Comparison of ENCODE assay signal across 8 mouse cellular contexts in the genomic region with DNA sequence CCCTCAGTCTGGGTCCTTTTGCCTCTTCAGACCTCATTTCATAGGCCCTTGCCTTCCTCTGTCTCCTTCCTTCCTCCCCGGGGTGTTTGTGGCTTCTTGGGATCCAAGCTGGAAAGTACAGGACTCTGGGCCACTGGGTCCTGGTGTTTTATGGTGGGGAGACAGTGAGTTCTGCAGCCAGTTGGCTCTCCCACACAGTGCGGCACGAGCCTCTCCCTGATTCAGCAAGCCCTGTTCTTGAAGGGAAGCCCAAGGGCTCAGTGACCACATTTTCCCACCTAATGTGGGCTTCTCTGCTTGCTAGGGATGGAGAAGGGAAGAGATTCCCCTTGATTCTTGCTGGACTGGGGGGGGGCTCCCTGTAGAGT. TPM values are rescaled to one million over a fixed set of nuclear protein-coding genes. Genes with fewer than 3 reads are reported as not detected.
DNase-seq lines count a peak whose midpoint lies in the region; ATAC-seq and TF ChIP-seq lines count a peak whose summit lies in the region.

No protein-coding gene starts in this region.

- DNase-seq in heart, postnatal 4 days = no peak
- no peak for DNase-seq in ES-E14 (ENCODE audit: low read depth, low spot score)
- no peak for DNase-seq in forebrain, postnatal 0 days
- DNase-seq in midbrain, embryonic 10.5 days (ENCODE audit: low spot score) = no peak
- no peak for DNase-seq in layer of hippocampus, adult 8-10 months (ENCODE audit: low spot score in 2 of 2)
- no peak for DNase-seq in layer of hippocampus, adult 11-12 months (ENCODE audit: low spot score)
- no peak for DNase-seq in spleen, postnatal 4 days (ENCODE audit: low spot score in 2 of 2)

- no peaks in the 10 kb centered on the region for H3K36me3 ChIP-seq in heart, embryonic 11.5 days (ENCODE audit: control insufficient read depth, insufficient read depth, low read length)
- no peaks in the 10 kb centered on the region for H3K36me3 ChIP-seq in ES-E14 (ENCODE audit: control insufficient read depth, insufficient read depth, low read length, poor library complexity, severe bottlenecking)
- H3K36me3 ChIP-seq in forebrain, postnatal 0 days (ENCODE audit: insufficient read depth) = no peaks in the 10 kb centered on the region
- H3K36me3 ChIP-seq in midbrain, embryonic 10.5 days = no peaks in the 10 kb centered on the region

- peak overlapping the region; percentile 63 for H3K4me3 ChIP-seq in heart, embryonic 11.5 days (ENCODE audit: low read depth, low read length)
- H3K4me3 ChIP-seq in ES-E14 (ENCODE audit: insufficient read depth in 1 of 2, low read depth in 1 of 2, low read length in 2 of 2, poor library complexity in 1 of 2, severe bottlenecking in 1 of 2) = peak overlapping the region in 1 of 2 experiments; percentile 64; a peak in 1 of 4 replicates
- peak overlapping the region; percentile 43 for H3K4me3 ChIP-seq in forebrain, postnatal 0 days (ENCODE audit: low read depth, low read length)
- H3K4me3 ChIP-seq in midbrain, embryonic 10.5 days = peak overlapping the region; percentile 74

- 44% methylated on average over 3 of the region's 3 CpGs for WGBS in heart, embryonic 11.5 days (ENCODE audit: insufficient replicate concordance)
- 40% methylated on average over 3 of the region's 3 CpGs for WGBS in forebrain, postnatal 0 days
- WGBS in midbrain, embryonic 10.5 days = 68% methylated on average over 3 of the region's 3 CpGs

- peak overlapping the region; percentile 75 for H3K4me2 ChIP-seq in heart, embryonic 11.5 days
- peak overlapping the region; percentile 88 for H3K4me2 ChIP-seq in forebrain, postnatal 0 days (ENCODE audit: low read depth)

- no peaks in the 10 kb centered on the region for H3K9me3 ChIP-seq in heart, embryonic 11.5 days (replicated peaks; ENCODE audit: control insufficient read depth, low read length)
- H3K9me3 ChIP-seq in ES-E14 (ENCODE audit: control insufficient read depth, insufficient read depth, low read depth, low read length) = no peaks in the 10 kb centered on the region
- no peaks in the 10 kb centered on the region for H3K9me3 ChIP-seq in forebrain, postnatal 0 days (ENCODE audit: low read length)
- no peaks in the 10 kb centered on the region for H3K9me3 ChIP-seq in midbrain, embryonic 10.5 days (replicated peaks)

- H3K9ac ChIP-seq in heart, embryonic 11.5 days (ENCODE audit: low read depth, low read length) = peak overlapping the region; percentile 77
- H3K9ac ChIP-seq in ES-E14 (ENCODE audit: insufficient read depth, low read depth, low read length, poor library complexity, severe bottlenecking) = peak overlapping the region; percentile 57
- H3K9ac ChIP-seq in forebrain, postnatal 0 days = peak overlapping the region; percentile 59

- no peak for ATAC-seq in heart, embryonic 11.5 days (replicated peaks; ENCODE audit: insufficient number of reproducible peaks, low FRiP score, low TSS enrichment)
- no peak for ATAC-seq in forebrain, postnatal 0 days

- H3K4me1 ChIP-seq in heart, embryonic 11.5 days (ENCODE audit: control insufficient read depth, insufficient read depth, low read length) = peaks cover 87% of the 10 kb centered on the region
- H3K4me1 ChIP-seq in ES-E14 (ENCODE audit: control insufficient read depth in 2 of 2, insufficient read depth in 2 of 2, low read length in 2 of 2, poor library complexity in 1 of 2) = peaks cover 8 to 43% of the 10 kb centered on the region in 2 experiments
- H3K4me1 ChIP-seq in forebrain, postnatal 0 days (ENCODE audit: insufficient read depth) = peaks cover 27% of the 10 kb centered on the region
- peaks cover 92% of the 10 kb centered on the region for H3K4me1 ChIP-seq in midbrain, embryonic 10.5 days

- H3K27ac ChIP-seq in heart, embryonic 11.5 days (ENCODE audit: low read depth, low read length) = peak overlapping the region; percentile 100
- H3K27ac ChIP-seq in ES-E14 (ENCODE audit: insufficient read depth, low read depth, low read length, poor library complexity, severe bottlenecking) = peak overlapping the region; percentile 90
- peak overlapping the region; percentile 86 for H3K27ac ChIP-seq in forebrain, postnatal 0 days (ENCODE audit: low read depth, low read length)
- peak overlapping the region; percentile 94 for H3K27ac ChIP-seq in midbrain, embryonic 10.5 days (replicated peaks)

- no peaks in the 10 kb centered on the region for H3K27me3 ChIP-seq in heart, embryonic 11.5 days (ENCODE audit: control insufficient read depth, insufficient read depth, low read length)
- H3K27me3 ChIP-seq in forebrain, postnatal 0 days (ENCODE audit: insufficient read depth, low read length) = no peaks in the 10 kb centered on the region
- H3K27me3 ChIP-seq in midbrain, embryonic 10.5 days (ENCODE audit: low read depth, poor library complexity, severe bottlenecking) = peaks cover 19% of the 10 kb centered on the region

- in situ Hi-C loops in ES-E14 (cut with MboI; ENCODE audit: low sequenced_read_pairs in 2 of 2, unreplicated experiment in 2 of 2) = no loop called here

- no peak for TF ChIP-seq CTCF in forebrain, postnatal 0 days (IDR thresholded peaks at IDR 0.05; ENCODE audit: low read depth)

TF ChIP-seq in ES-E14, 5 proteins besides CTCF, POLR2A, EP300 and RAD21:
- no peak for TF ChIP-seq ZC3H11A (IDR thresholded peaks at IDR 0.05; ENCODE audit: borderline replicate concordance, low read depth, low read length)
- no peak for TF ChIP-seq CHD2 (IDR thresholded peaks at IDR 0.05; ENCODE audit: low read depth, low read length)
- no peak for TF ChIP-seq ZNF384 (IDR thresholded peaks at IDR 0.05; ENCODE audit: low read depth, low read length)
- TF ChIP-seq HCFC1 (IDR thresholded peaks at IDR 0.05; ENCODE audit: borderline replicate concordance, insufficient read depth, low read length) = no peak
- TF ChIP-seq MAFK (IDR thresholded peaks at IDR 0.05; ENCODE audit: insufficient read depth, low read depth, low read length) = no peak

RNA-seq across cellular contexts. Expression of a gene that starts 14.9 kb away (rescaled TPM):
- polyA plus RNA-seq in heart, embryonic 11.5 days (2014; fragmentation: Nextera tagmentation; extraction: Ambion mirVana) = 34.9 and 36.6 TPM in 2 replicates
- 10 to 100 TPM; 34.6 to 38.1 TPM for total RNA-seq in heart, postnatal 4 days (2021)
- 25.8 and 30.1 TPM in 2 replicates for total RNA-seq in ES-E14 (2012; rRNA removed)
- total RNA-seq in forebrain, postnatal 0 days (2014; rRNA removed) = 11.6 and 15.2 TPM in 2 replicates
- polyA plus RNA-seq in forebrain, postnatal 0 days (2015; fragmentation: Nextera tagmentation; extraction: Ambion mirVana) = 9.5 and 10.7 TPM in 2 replicates
- polyA plus RNA-seq in midbrain, embryonic 10.5 days (2016; fragmentation: Nextera tagmentation; extraction: Ambion mirVana) = 15.5 and 16.1 TPM in 2 replicates
- total RNA-seq in layer of hippocampus, adult 8-10 months (2022) = 10 to 100 TPM; 17.3 to 20.2 (median 19.4) TPM

RNA-seq across cellular contexts. Expression of a gene that starts 34.9 kb away (rescaled TPM):
- polyA plus RNA-seq in heart, embryonic 11.5 days (2014; fragmentation: Nextera tagmentation; extraction: Ambion mirVana) = 33.6 and 34.0 TPM in 2 replicates
- 10 to 100 TPM in 1 of 2 experiments, 1 to 10 TPM in 1; 9.8 to 10.2 TPM for total RNA-seq in heart, postnatal 4 days (2021)
- total RNA-seq in ES-E14 (2012; rRNA removed) = 32.7 and 51.3 TPM in 2 replicates
- total RNA-seq in forebrain, postnatal 0 days (2014; rRNA removed) = 2.2 and 2.3 TPM in 2 replicates
- 1.3 and 1.7 TPM in 2 replicates for polyA plus RNA-seq in forebrain, postnatal 0 days (2015; fragmentation: Nextera tagmentation; extraction: Ambion mirVana)
- 53.3 and 67.8 TPM in 2 replicates for polyA plus RNA-seq in midbrain, embryonic 10.5 days (2016; fragmentation: Nextera tagmentation; extraction: Ambion mirVana)
- total RNA-seq in layer of hippocampus, adult 8-10 months (2022) = 1 to 10 TPM in 1 of 4 experiments, under 1 TPM in 3; 0.36 to 1.2 (median 0.44) TPM

RNA-seq across cellular contexts. Expression of a gene that starts 40.3 kb away (rescaled TPM):
- polyA plus RNA-seq in heart, embryonic 11.5 days (2014; fragmentation: Nextera tagmentation; extraction: Ambion mirVana) = 1.3 and 1.5 TPM in 2 replicates
- 1 to 10 TPM; 2.0 to 2.5 TPM for total RNA-seq in heart, postnatal 4 days (2021)
- 0.27 and 1.7 TPM in 2 replicates for total RNA-seq in ES-E14 (2012; rRNA removed)
- total RNA-seq in forebrain, postnatal 0 days (2014; rRNA removed) = 1.2 and 1.4 TPM in 2 replicates
- 2.0 and 2.7 TPM in 2 replicates for polyA plus RNA-seq in forebrain, postnatal 0 days (2015; fragmentation: Nextera tagmentation; extraction: Ambion mirVana)
- 0.16 TPM in 1 of 2 replicates, not detected in the other for polyA plus RNA-seq in midbrain, embryonic 10.5 days (2016; fragmentation: Nextera tagmentation; extraction: Ambion mirVana)
- total RNA-seq in layer of hippocampus, adult 8-10 months (2022) = 1 to 10 TPM in 2 of 4 experiments, not detected in 2; 1.4 to 1.6 TPM
